Mouse (Mus musculus) gastrocnemius, adult 8-10 months (tissue): ENCODE measurements around the gene Rhbdf1. TPM values are rescaled to one million over a fixed set of nuclear protein-coding genes. Genes with fewer than 3 reads are reported as not detected.

ENCODE experiments used
- DNase-seq, 2 experiments: peaks; one replicate each; pipeline ENCODE4 v3.0.0; 2022; ENCODE audit warnings: low spot score in 2 of 2
- total RNA-seq, 4 experiments: library from RNA; stranded (reverse); gene quantifications; 2 replicates each; pipeline ENCODE4 v1.2.4; 2022

The Rhbdf1 gene
- total RNA-seq, 4 experiments from 2014 or later = 13.0 to 16.3 (median 14.4) TPM

DNA sequence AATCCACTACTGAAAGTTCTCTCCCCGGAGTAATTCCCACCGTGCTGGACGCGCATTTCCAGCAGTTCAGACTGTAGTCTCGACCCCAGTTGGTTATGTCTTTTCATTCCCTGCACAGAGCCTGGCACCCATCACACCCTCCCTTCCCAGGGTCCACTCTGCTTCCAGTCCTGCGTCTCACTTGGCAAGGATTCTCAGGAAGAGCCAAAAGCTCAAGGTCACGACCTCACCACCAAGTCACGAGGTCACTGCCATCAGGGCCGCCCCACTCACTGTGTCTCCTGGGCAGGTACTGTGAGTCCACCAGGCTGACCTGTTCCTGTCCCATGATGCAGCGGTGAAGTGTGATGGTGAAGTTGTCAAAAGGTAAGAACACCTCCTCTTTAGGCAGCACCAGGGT lies 28.0 kb downstream of the Rhbdf1 start:
- DNase-seq = no peak

DNA sequence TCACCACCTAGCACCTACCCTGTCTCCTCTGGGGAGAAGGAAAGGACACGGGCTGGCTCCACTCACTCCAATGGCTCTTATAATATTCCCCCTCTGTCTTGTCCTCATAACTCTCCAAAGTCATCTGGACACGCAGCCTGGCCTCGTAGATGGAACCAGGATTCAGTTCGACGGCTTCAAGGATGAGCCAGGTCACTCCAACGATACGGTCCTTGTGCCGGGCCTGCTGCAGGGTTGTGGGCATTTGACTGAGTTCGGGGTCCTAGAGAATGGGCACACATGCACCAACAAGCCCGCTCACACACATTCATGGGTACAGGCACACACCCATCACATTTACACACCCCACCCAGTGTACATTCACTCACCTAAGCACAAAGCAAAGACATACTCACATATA lies 28.9 kb downstream of the Rhbdf1 start:
- DNase-seq = no peak

DNA sequence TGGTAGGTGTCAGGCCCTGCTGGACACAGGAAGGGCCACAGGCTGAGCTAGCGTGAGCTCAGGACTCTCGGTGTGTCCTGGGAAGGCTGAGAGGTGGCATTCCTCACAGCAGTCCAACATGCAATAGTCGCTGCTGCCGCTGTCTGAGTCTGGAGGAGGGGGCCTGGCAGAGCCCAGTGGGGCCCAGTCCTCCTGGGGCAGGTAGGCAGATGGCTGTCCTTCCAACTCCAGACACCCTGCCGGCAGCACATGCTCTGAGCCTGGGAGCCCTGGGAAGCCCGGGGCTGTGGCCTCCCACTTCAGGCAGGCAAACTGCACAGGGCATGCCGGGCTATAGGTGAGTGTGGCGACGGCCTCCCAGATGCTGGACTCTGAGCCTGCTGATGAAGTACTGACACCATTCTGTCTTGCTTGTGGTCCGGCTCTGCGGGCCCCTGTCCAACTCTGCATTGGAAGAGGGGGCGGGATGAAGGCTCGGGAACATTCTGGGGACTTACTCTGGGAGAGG lies 31.4 kb downstream of the Rhbdf1 start:
- no peak for DNase-seq

DNA sequence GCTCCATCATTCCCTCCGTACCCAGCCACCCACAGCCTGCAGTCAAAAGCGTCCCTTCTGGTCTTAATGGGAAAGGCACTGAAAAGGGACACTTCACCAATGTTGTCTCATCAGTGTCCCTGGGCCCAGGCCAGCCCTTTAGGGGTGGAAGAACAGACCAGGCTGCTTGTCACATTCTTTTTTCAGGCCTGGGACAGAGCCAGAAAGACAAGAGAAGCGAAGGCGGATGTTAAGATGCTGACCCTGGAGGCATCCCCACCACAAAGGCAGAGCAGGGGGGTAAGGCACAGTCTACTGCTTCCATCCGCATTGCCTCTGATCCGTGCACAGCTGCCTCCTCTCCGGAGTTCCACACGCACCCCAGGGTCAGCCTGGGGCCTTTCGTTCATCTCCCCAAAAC lies 32.0 kb downstream of the Rhbdf1 start:
- DNase-seq = no peak

DNA sequence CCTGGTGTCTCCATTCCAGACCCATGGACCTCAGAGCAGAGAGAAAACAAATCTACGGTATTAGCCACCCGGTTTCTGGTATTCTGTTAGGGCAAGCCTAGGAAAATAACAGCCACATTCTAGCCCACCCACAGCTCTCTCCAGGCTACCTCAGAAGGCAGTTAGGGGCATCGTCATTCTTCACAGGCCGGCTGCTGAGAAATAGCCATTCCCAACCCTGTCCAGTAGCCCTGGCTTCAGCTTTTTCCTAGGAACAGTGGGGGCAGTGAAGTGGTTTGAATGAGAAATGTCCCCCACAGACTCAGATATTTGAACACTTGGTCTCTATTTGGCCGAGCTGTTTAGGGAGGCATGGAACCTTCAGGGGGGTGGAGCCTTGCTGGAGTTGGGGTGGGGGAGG lies 32.7 kb downstream of the Rhbdf1 start:
- no peak for DNase-seq

DNA sequence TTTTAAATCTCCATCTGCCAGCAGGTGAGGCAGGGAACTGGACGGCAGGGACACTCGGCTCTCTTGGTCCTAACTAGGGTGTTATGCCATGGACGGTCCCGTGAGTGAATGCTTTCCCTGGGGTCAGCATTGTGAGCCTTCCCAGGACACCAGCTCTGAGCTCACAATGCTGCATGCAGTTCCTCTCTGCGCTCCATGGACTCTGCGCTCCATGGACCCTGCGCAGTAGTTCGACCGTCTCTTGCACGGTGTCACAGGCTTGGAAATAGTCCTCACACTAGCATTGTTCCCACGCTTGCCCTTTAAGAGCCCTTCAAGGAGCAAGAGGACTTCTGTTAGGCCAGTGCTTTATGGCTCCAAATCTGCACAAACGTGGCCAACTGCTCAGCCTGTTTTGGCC lies 33.2 kb downstream of the Rhbdf1 start:
- DNase-seq = no peak

DNA sequence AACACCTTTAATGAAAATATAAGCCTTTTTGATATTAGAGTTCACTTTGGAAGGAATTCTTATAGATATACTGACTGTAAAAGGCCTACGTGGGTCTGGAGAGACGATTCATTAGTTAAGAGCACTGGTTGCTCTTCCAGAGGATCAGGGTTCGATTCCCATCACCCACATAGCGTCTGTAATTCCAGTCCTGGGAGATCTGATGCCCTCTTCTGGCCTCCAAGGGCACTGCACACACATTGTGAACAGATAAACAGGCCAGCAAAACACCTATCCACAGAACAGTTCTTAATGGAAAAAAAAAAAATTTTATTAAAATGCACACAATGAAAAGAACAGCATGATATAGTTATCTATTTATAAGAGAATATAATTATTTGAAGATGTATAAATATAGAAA lies 34.8 kb downstream of the Rhbdf1 start:
- DNase-seq = no peak

DNA sequence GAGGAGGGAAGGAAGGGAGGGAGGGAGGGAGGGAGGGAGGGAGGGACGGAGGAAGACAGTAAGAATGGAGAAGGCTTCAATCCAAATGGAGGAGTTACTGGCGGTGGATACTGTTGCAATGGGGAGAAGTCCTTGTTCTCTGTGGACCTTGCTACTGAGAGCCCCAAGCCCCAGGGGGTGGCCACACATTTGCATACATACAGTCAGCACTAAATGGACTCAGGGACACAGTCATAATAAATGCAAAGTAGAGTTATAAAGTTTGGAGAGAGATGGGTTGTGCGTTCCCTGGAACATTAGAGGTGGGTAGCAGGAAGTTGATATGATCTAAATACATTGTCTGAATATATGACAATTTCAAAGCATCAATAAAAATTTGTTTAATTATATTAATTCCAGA lies 36.1 kb downstream of the Rhbdf1 start:
- DNase-seq = no peak

DNA sequence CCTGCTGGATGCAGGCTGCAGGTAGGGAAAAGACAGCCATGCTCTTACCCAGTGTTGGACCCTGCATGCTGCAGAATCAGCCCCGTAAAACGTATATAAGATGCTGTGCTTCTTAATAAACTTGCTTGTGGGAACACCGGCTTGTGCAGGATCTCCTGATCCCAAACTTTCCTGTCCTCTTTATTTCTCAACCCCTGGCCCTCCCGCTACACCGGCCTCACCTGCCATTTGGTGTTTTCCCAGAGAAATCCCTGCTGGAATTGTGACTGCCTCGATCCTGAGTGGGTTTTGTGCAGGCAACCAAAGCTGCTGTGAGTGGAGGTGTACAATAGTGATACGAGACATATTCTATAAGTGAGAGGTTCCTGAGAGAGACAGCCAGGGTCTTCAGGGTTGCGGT lies 37.6 kb downstream of the Rhbdf1 start:
- no peak for DNase-seq

DNA sequence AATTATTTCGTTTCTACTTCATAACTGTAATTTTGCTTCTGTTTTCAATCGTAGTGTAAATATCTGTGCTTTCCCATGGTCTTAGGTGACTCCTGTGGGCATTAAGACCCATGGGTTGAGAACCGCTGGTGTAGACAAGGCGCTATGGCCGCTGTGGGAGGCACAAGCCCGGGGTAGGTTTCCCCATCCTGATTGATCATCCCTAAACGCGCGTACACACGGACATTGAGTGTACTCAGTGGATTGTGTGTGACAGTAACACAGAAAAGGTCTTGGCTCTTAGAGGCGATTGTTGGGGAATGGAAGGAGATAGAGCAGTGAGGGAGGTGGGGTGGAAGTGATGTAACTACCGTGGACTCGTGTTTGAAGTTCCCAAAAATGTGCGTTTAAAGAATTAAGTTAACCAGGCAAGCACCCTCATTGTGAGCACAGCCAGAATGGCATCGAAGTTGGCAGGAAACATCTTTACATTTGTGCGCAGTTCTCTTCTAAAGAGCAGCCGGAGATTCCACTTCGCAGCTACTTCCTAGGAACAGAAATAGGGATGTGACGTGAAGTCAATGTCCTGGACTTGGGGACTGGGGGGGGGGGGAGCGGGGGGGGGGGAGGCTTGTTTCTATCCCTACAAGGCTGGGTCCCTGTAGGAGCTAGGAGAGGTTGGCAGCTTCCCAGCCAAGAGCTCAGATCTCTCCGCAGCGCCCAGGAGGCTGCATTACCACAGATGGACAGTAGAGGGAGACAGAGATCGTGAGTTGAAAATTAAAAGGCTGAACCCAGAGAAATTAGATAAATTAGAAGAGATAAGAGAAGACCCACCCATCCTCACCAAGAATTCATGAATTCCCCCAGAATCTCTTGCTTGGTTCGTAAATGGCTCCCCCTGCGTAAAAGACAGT lies 39.9 kb downstream of the Rhbdf1 start:
- peak; percentile 64 to 71 for DNase-seq

GRCm38 (mm10) chr11:32181246-32181645 lies 40.9 kb downstream of the Rhbdf1 start:
- no peak for DNase-seq

DNA sequence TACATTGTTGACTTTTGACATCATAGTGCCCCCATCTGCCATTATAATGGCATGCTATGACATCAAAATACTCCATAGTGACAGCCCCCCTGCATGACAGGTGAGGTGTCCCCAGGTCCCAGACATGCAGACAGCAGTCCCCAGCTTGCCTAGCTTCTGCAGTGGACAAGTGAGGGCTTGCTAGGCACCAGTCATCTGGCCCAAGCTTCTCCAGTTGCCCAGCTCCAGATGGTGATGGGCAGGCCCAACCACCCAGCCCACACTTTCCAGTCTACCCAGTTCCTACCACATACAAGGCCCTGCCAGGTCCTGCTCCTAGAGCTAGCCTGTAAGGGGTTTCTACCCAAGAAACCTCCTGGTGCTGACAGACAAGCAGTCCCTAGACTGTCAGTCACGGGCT lies 43.6 kb downstream of the Rhbdf1 start:
- DNase-seq = no peak

DNA sequence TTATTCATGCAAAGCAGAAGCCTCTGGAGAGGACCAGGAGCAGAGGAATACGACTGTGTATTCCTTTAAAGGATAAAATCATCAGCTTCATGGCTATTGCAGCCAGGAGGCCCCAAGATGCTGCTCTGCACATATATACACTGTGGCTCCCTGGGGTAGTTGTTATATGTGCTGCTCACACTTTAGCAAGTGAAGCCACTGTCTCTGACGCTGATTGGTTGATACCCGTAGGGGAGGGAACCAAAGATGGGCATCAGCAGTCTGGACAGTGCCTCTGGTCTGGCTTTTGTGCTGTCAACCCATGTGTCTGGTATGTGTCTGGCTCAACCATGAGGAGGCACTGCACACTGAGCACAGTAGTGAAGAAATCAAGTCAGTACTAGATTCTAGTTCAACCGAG lies 55.4 kb downstream of the Rhbdf1 start:
- DNase-seq = no peak

DNA sequence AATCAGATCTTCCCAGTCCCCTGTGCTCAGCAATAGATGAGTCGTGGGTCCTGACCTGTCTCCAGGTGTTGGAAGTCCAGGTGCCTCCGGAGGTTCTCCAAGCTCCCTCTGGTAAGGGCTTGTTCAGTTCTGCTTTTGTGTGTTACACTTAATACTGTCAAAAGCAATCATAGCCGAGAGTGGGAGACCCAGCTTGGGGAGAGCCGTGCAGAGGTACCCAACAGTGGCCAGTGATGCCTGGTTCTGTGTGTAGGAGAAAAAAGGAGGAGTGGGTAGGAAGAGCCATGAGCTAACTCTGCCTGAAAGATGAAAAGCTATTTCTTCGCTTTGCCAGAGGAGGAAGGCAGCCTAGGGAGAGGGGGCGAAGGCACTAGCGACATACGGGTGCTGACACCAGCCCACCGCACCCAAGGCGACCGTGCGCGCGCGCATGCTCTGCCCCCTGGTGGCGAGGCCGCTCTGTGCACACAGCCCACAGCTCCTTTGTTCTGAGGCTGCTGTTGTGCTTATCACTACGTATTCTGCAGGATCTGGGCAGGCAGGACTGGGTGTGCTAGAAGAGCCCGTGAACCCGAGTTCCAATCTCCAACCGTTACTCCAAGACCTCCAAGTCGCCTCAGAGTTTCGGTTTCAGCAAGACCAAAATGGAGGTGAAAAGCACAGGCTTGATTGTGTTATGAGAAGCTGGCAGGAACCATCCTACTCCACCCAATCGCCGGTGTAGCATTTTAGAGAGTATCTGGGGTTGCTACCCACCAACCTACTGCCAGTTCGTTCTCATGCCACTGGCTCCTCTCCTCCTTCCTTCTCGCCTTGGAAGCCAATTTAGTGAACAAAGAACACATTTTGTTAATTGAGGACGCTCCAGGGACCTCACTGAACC lies 59.9 kb downstream of the Rhbdf1 start:
- peak in 1 of 2 experiments; percentile 17 for DNase-seq

- DNase-seq = no peak
Measured at GRCm38 (mm10) chr11:32161500-32161899, 60.6 kb downstream of the Rhbdf1 start.

DNA sequence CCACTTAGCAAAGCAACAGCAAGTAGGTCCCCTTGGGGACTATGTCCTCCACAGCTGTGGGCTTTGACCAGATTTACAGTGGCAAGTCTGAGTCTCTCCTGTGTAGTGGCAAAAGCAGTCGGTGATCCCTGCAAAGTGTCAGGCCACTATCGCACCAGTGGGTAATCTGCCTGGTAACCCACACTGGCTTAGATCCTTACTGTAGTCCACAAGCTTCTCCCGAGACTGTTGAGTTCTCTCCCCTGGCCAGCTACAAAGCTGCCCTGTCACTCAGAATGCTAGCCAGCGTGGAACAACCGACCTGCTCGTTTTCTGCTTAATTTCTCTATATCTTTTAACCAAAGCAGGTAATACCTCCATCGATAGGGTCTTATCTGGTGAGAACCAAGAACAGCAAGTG lies 61.8 kb downstream of the Rhbdf1 start:
- DNase-seq = no peak

Other genes with a start within 250 kb of the Rhbdf1 start
- under 1 TPM in 2 of 4 experiments, not detected in 2; 0.15 to 0.19 TPM for gene Nsg2, start 221.8 kb downstream of the Rhbdf1 start, total RNA-seq
- under 1 TPM in 1 of 4 experiments, not detected in 3; 0.29 TPM for gene Il9r, start 22.0 kb downstream of the Rhbdf1 start, total RNA-seq
- 10 to 100 TPM in 2 of 4 experiments, 1 to 10 TPM in 2; 9.4 to 12.5 (median 10.0) TPM for gene Snrnp25, start 16.9 kb downstream of the Rhbdf1 start, total RNA-seq
- gene Mpg, start 4.2 kb upstream of the Rhbdf1 start, total RNA-seq = 1 to 10 TPM; 3.9 to 5.9 (median 4.8) TPM
- gene Nprl3, start 45.4 kb upstream of the Rhbdf1 start, total RNA-seq = 10 to 100 TPM; 22.9 to 27.2 (median 24.6) TPM
- not detected for gene Hba-x, start 54.1 kb upstream of the Rhbdf1 start, total RNA-seq
- gene Hba-a1, start 61.2 kb upstream of the Rhbdf1 start, total RNA-seq = 100 to 1,000 TPM; 119 to 302 (median 188) TPM
- gene Hbq1b, start 64.7 kb upstream of the Rhbdf1 start, total RNA-seq = not detected
- 100 to 1,000 TPM in 3 of 4 experiments, 10 to 100 TPM in 1; 93.3 to 179 (median 137) TPM for gene Hba-a2, start 74.2 kb upstream of the Rhbdf1 start, total RNA-seq
- gene Hbq1a, start 77.8 kb upstream of the Rhbdf1 start, total RNA-seq = not detected
- 1 to 10 TPM; 1.7 to 2.8 (median 2.3) TPM for gene Sh3pxd2b, start 125.5 kb upstream of the Rhbdf1 start, total RNA-seq
- 1 to 10 TPM; 6.3 to 7.2 (median 6.6) TPM for gene Ubtd2, start 233.1 kb upstream of the Rhbdf1 start, total RNA-seq